Mouse (Mus musculus) spleen, adult 2 months (tissue): ENCODE results near the gene Bbs12. TPM values are rescaled to one million over a fixed set of nuclear protein-coding genes. Genes with fewer than 3 reads are reported as not detected.

ENCODE experiments used
- DNase-seq, 2 experiments: peaks; one replicate each; pipeline versions ENCODE4 v3.0.0 to v3.0.0-alpha.2; 2012 to 2021; ENCODE audit warnings: low spot score in 2 of 2, low read depth in 1 of 2
- H3K27ac ChIP-seq: fragments of 200-500 bp; 2 replicates; pipeline ENCODE4 v1.5.1; 2012; ENCODE audit warnings: low read length, inconsistent platforms; ENCODE audit not compliant: insufficient read depth
- H3K27me3 ChIP-seq: fragments of 200-500 bp; 2 replicates; pipeline ENCODE4 v1.6.1; 2012; ENCODE audit warnings: mild to moderate bottlenecking, moderate library complexity, low read length, inconsistent platforms; ENCODE audit not compliant: control insufficient read depth, insufficient read depth
- H3K36me3 ChIP-seq: fragments of 200-500 bp; 2 replicates; pipeline ENCODE4 v1.6.1; 2012; ENCODE audit warnings: mild to moderate bottlenecking, low read length, inconsistent platforms; ENCODE audit not compliant: control insufficient read depth, insufficient read depth
- H3K4me1 ChIP-seq: fragments of 200-500 bp; 2 replicates; pipeline ENCODE4 v1.6.1; 2011; ENCODE audit warnings: inconsistent platforms; ENCODE audit not compliant: control insufficient read depth, insufficient read depth, insufficient read length
- H3K4me3 ChIP-seq: fragments of 200-500 bp; 2 replicates; pipeline ENCODE4 v1.5.1; 2011; ENCODE audit warnings: mild to moderate bottlenecking, inconsistent platforms; ENCODE audit not compliant: insufficient read depth, insufficient read length; ENCODE audit errors: extremely low read depth
- CTCF ChIP-seq: fragments of 200-500 bp; IDR thresholded peaks from 2 replicates; pipeline ENCODE4 v1.5.1; 2011; ENCODE audit warnings: mild to moderate bottlenecking, inconsistent platforms; ENCODE audit not compliant: insufficient read depth, insufficient read length, insufficient replicate concordance; ENCODE audit errors: extremely low read depth
- POLR2A ChIP-seq: fragments of 200-500 bp; IDR thresholded peaks from 2 replicates; pipeline ENCODE4 v1.6.1; 2011; ENCODE audit warnings: low read depth, low read length, inconsistent platforms
- WGBS: fragments of 180-500 bp; shearing (Covaris S2); methylation state at CpG from one replicate; pipeline ENCODE4 v1.1.7; 2018; 5-methylcytosine and 5-hydroxymethylcytosine counted together
- polyA plus RNA-seq: library from polyadenylated mRNA; depleted of rRNA; stranded (reverse); fragments of >200 nt; gene quantifications from 2 replicates; pipeline ENCODE4 v1.2.3, GENCODE M21; 2012

The Bbs12 gene
- polyA plus RNA-seq, 1 experiment, result 0.54 TPM

DNA sequence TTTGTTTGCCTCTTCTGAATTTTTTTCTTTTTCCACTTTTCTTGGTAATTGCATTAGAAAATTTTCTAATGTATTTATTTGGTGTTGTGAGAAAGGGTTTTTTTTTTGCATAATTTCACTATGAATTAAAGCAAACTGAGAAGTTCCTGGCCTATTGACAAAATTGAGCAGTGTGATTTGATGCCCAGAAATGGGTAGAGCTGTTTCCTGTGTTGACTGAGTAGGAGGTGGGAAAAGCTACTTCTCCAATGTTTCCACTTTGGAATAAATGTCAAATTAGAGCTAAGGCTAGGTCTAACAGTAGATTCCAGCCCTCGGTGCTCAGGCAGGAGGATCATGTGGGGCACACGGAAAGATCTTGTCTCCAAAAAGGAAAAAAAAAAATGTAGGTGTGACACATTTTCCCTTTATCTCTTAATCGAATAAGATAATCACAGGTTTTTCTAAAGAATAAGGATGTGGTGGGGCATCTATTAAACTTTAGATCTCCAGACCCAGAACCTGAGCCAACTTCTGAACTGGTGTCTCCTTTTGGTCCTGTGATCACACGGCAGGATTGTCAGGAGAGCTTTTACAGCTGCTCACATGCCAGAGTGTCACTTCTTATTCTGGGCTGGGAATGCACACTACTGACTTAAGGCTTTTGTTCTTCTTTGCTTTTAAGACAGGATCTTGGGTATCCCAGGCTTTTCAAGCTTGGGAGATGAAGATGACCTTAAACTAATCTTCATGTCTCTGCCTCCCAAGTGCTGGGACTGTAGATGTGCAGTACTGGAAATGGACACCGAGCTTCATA is 13.2 kb downstream of the Bbs12 start:
- DNase-seq, result no peak
- no peak overlapping the region for H3K27ac ChIP-seq
- WGBS, result 87% methylated on average over 5 of the region's 5 CpGs

DNA sequence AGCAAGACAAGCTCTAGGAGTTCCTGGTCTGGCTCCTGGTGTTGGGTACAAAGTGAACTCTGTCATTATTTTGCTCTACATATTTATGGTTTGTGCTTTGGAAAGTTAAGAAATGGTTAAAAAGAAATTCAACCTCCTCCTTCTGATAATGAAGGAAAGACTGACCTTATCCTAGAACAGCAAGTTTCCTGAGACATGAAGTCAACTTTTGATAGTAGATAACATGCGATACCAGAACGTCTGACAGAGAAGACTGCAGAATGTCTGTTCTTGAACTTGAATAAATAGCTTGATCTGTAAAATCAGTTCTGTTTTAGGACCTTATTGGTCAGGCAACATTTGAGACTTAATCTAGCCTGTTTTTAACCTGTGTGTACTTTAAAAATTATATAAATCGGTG is 14.3 kb downstream of the Bbs12 start:
- no peak overlapping the region for H3K4me3 ChIP-seq
- H3K36me3 ChIP-seq, result no peaks in the 10 kb centered on the region
- no peak for DNase-seq
- 79% methylated on average over 3 of the region's 3 CpGs for WGBS
- no peaks in the 10 kb centered on the region for H3K4me1 ChIP-seq
- no peak overlapping the region for H3K27ac ChIP-seq
- TF ChIP-seq CTCF, result no peak
- H3K27me3 ChIP-seq, result no peaks in the 10 kb centered on the region

More for the DNA sequence above, 13.2 kb downstream of the Bbs12 start:
- TF ChIP-seq CTCF (no peak), POLR2A (no peak)
- Histone ChIP-seq H3K27me3 (no peaks in the 10 kb centered on the region), H3K4me1 (no peaks in the 10 kb centered on the region), H3K4me3 (no peak overlapping the region), H3K36me3 (no peaks in the 10 kb centered on the region)

DNA sequence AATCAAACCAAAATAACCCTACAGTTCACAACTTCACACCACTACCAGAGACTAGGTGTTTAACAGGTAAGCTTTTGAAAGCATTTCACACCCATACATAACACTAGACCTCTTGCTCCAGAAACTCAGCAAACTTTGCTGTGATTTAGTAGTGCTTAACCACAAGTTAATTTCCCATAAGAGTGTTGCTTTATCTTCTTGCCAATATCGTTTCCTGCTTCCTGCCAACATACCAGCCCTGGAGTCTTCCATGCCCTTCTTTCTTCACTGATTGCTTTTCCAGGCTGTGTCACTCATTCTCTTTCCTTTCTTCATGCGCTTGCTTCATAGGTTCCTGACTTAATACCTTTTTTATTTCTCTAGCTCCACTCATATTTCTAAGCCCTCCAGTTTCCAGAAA is 16.1 kb downstream of the Bbs12 start:
- Histone ChIP-seq H3K4me1 (no peaks in the 10 kb centered on the region), H3K4me3 (no peak overlapping the region), H3K27ac (no peak overlapping the region), H3K36me3 (no peaks in the 10 kb centered on the region), H3K27me3 (no peaks in the 10 kb centered on the region)
- TF ChIP-seq CTCF, result no peak
- no peak for TF ChIP-seq POLR2A
- no peak for DNase-seq
- WGBS, result 34% methylated on average over 2 of the region's 2 CpGs

DNA sequence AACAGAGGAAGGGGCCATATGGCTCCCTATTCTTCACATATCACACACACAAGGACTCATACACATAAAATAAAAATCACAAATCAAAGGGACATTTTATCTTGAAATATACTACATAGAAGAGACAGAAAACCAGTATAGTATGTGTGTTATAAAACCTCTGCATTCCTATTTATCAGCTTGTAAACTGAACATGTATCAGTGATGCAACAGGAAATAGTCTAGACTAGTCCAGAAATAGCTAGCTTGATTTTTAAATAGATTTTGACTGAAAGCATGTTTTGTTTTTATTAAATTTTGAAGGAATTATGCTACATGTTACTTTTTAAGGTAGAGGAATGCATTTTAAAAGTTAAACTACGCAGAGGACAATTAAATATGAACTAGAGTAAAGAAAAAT is 17.6 kb downstream of the Bbs12 start:
- no peak for DNase-seq
- Histone ChIP-seq H3K27ac (no peak overlapping the region), H3K27me3 (no peaks in the 10 kb centered on the region), H3K36me3 (no peaks in the 10 kb centered on the region), H3K4me1 (no peaks in the 10 kb centered on the region), H3K4me3 (no peak overlapping the region)
- WGBS, result 92% methylated on average over 1 of the region's 1 CpGs
- TF ChIP-seq CTCF (no peak), POLR2A (no peak)

DNA sequence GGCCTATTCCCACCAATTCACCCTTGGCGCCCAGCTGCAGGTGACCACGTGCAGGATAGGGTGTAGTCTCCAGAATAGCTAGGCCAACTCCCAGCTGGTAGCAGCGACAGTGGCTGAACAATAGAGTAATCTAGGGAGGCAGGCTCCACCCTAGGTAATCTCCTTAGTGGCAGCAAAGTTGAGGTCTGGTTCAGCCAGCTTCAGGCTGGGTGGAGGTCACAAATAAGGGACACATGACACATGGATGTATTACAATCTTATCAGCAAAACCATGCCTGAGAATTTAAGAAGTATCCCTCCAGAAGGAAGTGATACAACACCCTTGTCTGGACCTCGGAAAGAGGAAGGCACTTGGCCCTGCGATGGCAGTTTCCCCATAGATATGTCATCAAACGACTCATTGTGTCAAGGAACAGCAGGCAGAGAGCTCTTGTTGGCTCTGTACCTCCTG is 19.7 kb downstream of the Bbs12 start:
- TF ChIP-seq CTCF (no peak), POLR2A (no peak)
- H3K27me3 ChIP-seq, result no peaks in the 10 kb centered on the region; the same call in 1 of the 2 replicates
- H3K36me3 ChIP-seq, result no peaks in the 10 kb centered on the region
- no peaks in the 10 kb centered on the region for H3K4me1 ChIP-seq
- H3K27ac ChIP-seq, result no peak overlapping the region
- H3K4me3 ChIP-seq, result no peak overlapping the region
- 34% methylated on average over 6 of the region's 6 CpGs for WGBS
- DNase-seq, result no peak

DNA sequence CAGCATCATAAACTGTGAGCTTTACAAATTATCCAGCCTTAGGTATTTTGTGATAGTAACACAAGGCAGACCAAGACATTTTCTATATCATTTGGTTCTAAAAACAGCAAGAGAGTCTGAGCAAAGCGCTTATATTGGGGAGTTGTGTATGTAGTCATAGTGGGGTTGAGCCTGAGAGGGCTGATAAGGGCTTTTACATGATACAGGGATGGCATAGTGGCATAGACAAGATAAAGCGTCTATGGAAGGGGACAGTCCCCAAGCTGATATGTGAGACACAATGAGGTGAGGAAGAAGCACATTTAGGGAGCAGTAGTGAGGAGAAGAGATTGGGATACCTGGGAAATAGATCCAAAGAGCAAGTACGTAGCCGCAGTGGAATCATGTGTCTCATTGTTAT is 21.7 kb downstream of the Bbs12 start:
- TF ChIP-seq POLR2A, result no peak
- TF ChIP-seq CTCF, result no peak
- Histone ChIP-seq H3K4me3 (no peak overlapping the region), H3K36me3 (no peaks in the 10 kb centered on the region), H3K4me1 (no peaks in the 10 kb centered on the region), H3K27ac (no peak overlapping the region), H3K27me3 (no peaks in the 10 kb centered on the region; the same call in 1 of the 2 replicates)
- 86% methylated on average over 4 of the region's 4 CpGs for WGBS
- DNase-seq, result no peak

DNA sequence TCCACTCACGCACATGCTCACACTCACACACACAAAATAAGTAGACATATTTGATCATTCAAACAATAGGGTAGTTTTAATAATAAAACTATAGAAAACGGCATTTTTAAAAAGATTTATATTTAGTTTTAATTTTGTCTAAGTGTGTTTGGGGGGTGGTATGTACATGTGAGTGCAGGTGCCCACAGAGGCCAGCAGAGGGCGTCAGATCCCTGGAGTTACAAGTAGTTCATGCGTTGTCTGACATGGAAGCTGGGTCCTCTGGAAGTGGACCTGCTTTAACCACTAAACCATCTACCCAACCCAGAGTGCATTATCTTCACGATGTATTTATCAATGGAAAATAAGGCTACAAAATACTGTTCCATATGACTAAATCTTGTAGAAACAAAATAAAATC is 28.8 kb downstream of the Bbs12 start:
- Histone ChIP-seq H3K4me3 (no peak overlapping the region), H3K27me3 (no peaks in the 10 kb centered on the region), H3K4me1 (no peaks in the 10 kb centered on the region), H3K27ac (no peak overlapping the region), H3K36me3 (no peaks in the 10 kb centered on the region)
- 76% methylated on average over 5 of the region's 5 CpGs for WGBS
- no peak for DNase-seq
- TF ChIP-seq POLR2A (no peak), CTCF (no peak)
